Mouse (Mus musculus) layer of hippocampus, adult 6 months (tissue): ENCODE measurements around the gene Ecel1. TPM values are rescaled to one million over a fixed set of nuclear protein-coding genes. Genes with fewer than 3 reads are reported as not detected.

ENCODE experiments used
- long read RNA-seq, 2 experiments: library from polyadenylated mRNA; unstranded; transcript quantifications; one replicate each; pipeline ENCODE4 v2.0.0; 2019 to 2020
- polyA plus RNA-seq: library from polyadenylated mRNA; unstranded; fragments of <200 nt; fragmentation: Nextera tagmentation; gene quantifications from 2 replicates; pipeline ENCODE4 v1.2.3, GENCODE M21; 2021

Ecel1 gene
- polyA plus RNA-seq = 7.9 and 10.0 TPM in 2 replicates
- long read RNA-seq, experiment 1, partial matches to known transcripts = 0 of 1 reads
- long read RNA-seq, experiment 1, other reads (novel, unspliced or antisense) = 0 of 1 reads
- long read RNA-seq, experiment 2, transcript Ecel1-203 (18 exons, 2,898 nt) = major isoform, 24 of 29 reads
- long read RNA-seq, experiment 2, partial matches to known transcripts = 1 of 29 reads
- long read RNA-seq, experiment 2, other reads (novel, unspliced or antisense) = 4 of 29 reads

GRCm38 (mm10) chr1:87156199-87156587, at the start of gene Ecel1:
Ecel1 (minus strand) TSS chr1:87156521.

GRCm38 (mm10) chr1:87204465-87204864, 48.1 kb upstream of the Ecel1 start, which contains the start of gene Chrng:
Chrng (plus strand) TSS chr1:87204657.

GRCm38 (mm10) chr1:87190429-87190828, 34.1 kb upstream of the Ecel1 start, which contains the start of gene Chrnd:
Chrnd (plus strand) TSS chr1:87190607.

GRCm38 (mm10) chr1:87183013-87183412, 26.7 kb upstream of the Ecel1 start, which contains the start of gene Prss56:
Prss56 (plus strand) TSS chr1:87183313.

GRCm38 (mm10) chr1:87124673-87125072, 31.6 kb downstream of the Ecel1 start, which contains the start of gene Akp3:
Akp3 (plus strand) TSS chr1:87124973.

GRCm38 (mm10) chr1:87101411-87101810, 54.9 kb downstream of the Ecel1 start, which contains the start of gene Alpi:
Alpi (minus strand) TSS chr1:87101606.

Other genes starting within 250 kb of the Ecel1 start
- gene Alppl2, start 66.6 kb downstream of the Ecel1 start, polyA plus RNA-seq = not detected in 2 replicates
- gene Alpi, start 54.9 kb downstream of the Ecel1 start, polyA plus RNA-seq = not detected in 2 replicates
- not detected in 2 replicates for gene Akp3, start 31.5 kb downstream of the Ecel1 start, polyA plus RNA-seq
- 0.08 TPM in 1 of 2 replicates, not detected in the other for gene Prss56, start 26.8 kb upstream of the Ecel1 start, polyA plus RNA-seq
- gene Chrnd, start 34.1 kb upstream of the Ecel1 start, polyA plus RNA-seq = not detected in 2 replicates
- not detected in 2 replicates for gene Chrng, start 48.1 kb upstream of the Ecel1 start, polyA plus RNA-seq
- gene Eif4e2, start 57.4 kb upstream of the Ecel1 start, polyA plus RNA-seq = 32.6 and 33.8 TPM in 2 replicates
- 22.4 and 24.2 TPM in 2 replicates for gene Efhd1, start 107.8 kb upstream of the Ecel1 start, polyA plus RNA-seq
- gene Gigyf2, start 170.5 kb upstream of the Ecel1 start, polyA plus RNA-seq = 18.2 and 42.6 TPM in 2 replicates
- gene Kcnj13, start 238.2 kb upstream of the Ecel1 start, polyA plus RNA-seq = 4.6 and 199 TPM in 2 replicates